Mouse (Mus musculus): Measurements from ENCODE around the gene Sh2d1a. TPM values are rescaled to one million over a fixed set of nuclear protein-coding genes. Genes with fewer than 3 reads are reported as not detected.

Sh2d1a gene
- polyA plus RNA-seq (2017; shearing (Covaris generic)): 129 TPM

GRCm38 (mm10) chrX:42502291-42503043, at the start of gene Sh2d1a:
Sh2d1a (plus strand) TSS chrX:42502453.

GRCm38 (mm10) chrX:42489446-42489845, 12.8 kb upstream of the Sh2d1a start, which contains the start of gene Tex13c2:
Tex13c2 (plus strand) TSS chrX:42489691.

Other genes starting within 250 kb of the Sh2d1a start
- not detected for gene Tex13c2, start 12.8 kb upstream of the Sh2d1a start, polyA plus RNA-seq (2017; shearing (Covaris generic))